Mouse (Mus musculus) hindbrain, embryonic 12.5 days (tissue): ENCODE results near the gene Tfrc. TPM values are rescaled to one million over a fixed set of nuclear protein-coding genes. Genes with fewer than 3 reads are reported as not detected.

Experiments used
- ATAC-seq: fragments of 200-750 bp; cut with Nextera tagmentation; 2 replicates; pipeline ENCODE4 v1.8.0; 2017; ENCODE audit warnings: moderate TSS enrichment; ENCODE audit not compliant: low FRiP score
- H3K27ac ChIP-seq: fragments of 300-500 bp; sonication (generic); 2 replicates; pipeline ENCODE4 v1.5.1; 2016; ENCODE audit warnings: mild to moderate bottlenecking
- H3K27me3 ChIP-seq: fragments of 300-500 bp; sonication (generic); 2 replicates; pipeline ENCODE4 v1.6.1; 2016; ENCODE audit warnings: mild to moderate bottlenecking
- H3K36me3 ChIP-seq: fragments of 300-500 bp; sonication (generic); 2 replicates; pipeline ENCODE4 v1.6.1; 2016; ENCODE audit warnings: mild to moderate bottlenecking
- H3K4me1 ChIP-seq: fragments of 300-500 bp; sonication (generic); 2 replicates; pipeline ENCODE4 v1.6.1; 2016
- H3K4me2 ChIP-seq: fragments of 300-500 bp; sonication (generic); replicated peaks from 2 replicates; pipeline ENCODE4 v1.6.1; 2016; ENCODE audit warnings: mild to moderate bottlenecking
- H3K4me3 ChIP-seq: fragments of 300-500 bp; sonication (generic); 2 replicates; pipeline ENCODE4 v1.5.1; 2016; ENCODE audit warnings: mild to moderate bottlenecking
- H3K9ac ChIP-seq: fragments of 300-500 bp; sonication (generic); 2 replicates; pipeline ENCODE4 v1.6.1; 2016; ENCODE audit warnings: mild to moderate bottlenecking, moderate library complexity
- H3K9me3 ChIP-seq: fragments of 300-500 bp; sonication (generic); replicated peaks from 2 replicates; pipeline ENCODE4 v1.6.1; 2016; ENCODE audit warnings: mild to moderate bottlenecking
- WGBS: fragments of 180-500 bp; shearing (Covaris S2); methylation state at CpG from one replicate; pipeline ENCODE4 v1.1.7; 2016; 5-methylcytosine and 5-hydroxymethylcytosine counted together
- polyA plus RNA-seq: library from polyadenylated mRNA; unstranded; fragments of >200 nt; fragmentation: Nextera tagmentation; extraction: Ambion mirVana; gene quantifications from 2 replicates; pipeline ENCODE4 v1.2.1, GENCODE M21; 2016

Tfrc gene
- polyA plus RNA-seq, 1 experiment from 2014 or later: 44.4 TPM

DNA sequence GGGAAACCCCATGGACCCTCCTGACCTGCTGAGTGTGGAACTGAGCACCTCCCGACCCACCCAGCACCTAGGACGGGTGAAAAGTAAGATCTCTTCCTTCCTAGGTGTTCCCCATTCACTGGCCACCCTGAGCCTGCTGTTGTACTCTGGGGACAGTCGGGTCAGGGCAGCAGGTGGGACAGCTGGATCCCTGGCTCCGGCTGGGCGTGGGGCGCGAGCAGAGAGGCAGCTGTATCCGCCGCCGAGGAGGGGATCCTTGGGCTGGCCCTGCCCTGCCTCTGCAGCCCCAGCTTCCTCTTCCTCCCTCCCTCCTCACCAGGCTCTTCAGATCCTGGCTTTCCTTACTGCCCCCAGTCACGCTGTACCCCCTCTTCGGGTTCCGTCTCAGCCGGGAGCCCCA, 69.2 kb downstream of the Tfrc start:
- Histone ChIP-seq H3K4me1 (no peaks in the 10 kb centered on the region), H3K4me3 (no peak overlapping the region), H3K9me3 (no peaks in the 10 kb centered on the region), H3K4me2 (no peak overlapping the region), H3K27me3 (no peaks in the 10 kb centered on the region), H3K27ac (no peak overlapping the region), H3K9ac (no peak overlapping the region), H3K36me3 (peaks cover 85% of the 10 kb centered on the region)
- no peak for ATAC-seq
- 72% methylated on average over 12 of the region's 14 CpGs for WGBS

DNA sequence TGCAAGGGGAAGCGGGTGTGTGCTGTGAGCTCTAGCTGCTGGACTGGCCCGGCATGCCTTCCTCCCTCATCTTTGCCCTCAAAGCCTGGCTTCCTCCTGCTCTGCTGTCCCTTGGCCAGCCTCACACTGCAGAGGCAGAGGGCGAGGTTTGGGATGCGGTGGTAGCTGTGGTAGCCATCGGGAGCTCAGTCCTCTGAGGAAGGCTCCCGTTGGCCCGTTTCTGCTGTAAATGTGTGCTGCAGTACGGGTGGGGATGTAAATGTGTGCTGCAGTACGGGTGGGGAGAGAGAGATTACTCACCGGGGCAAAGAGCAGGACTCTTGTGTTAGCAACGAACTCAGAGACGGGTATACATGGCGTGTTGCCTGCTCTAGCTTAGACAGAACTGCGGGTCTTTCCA, 70.1 kb downstream of the Tfrc start:
- WGBS: 91% methylated on average over 14 of the region's 14 CpGs

GRCm38 (mm10) chr16:32679976-32680375, 71.3 kb downstream of the Tfrc start:
- Histone ChIP-seq H3K36me3 (peaks cover 69% of the 10 kb centered on the region), H3K9ac (no peak overlapping the region), H3K4me3 (no peak overlapping the region), H3K4me1 (no peaks in the 10 kb centered on the region), H3K27ac (no peak overlapping the region), H3K27me3 (no peaks in the 10 kb centered on the region), H3K9me3 (no peaks in the 10 kb centered on the region), H3K4me2 (no peak overlapping the region)
- ATAC-seq: no peak
- 92% methylated on average over 16 of the region's 16 CpGs for WGBS

More for the DNA sequence above, 70.1 kb downstream of the Tfrc start:
- no peak for ATAC-seq
- no peak overlapping the region for H3K9ac ChIP-seq
- H3K27me3 ChIP-seq: no peaks in the 10 kb centered on the region
- H3K4me3 ChIP-seq: no peak overlapping the region
- H3K9me3 ChIP-seq: no peaks in the 10 kb centered on the region
- no peak overlapping the region for H3K4me2 ChIP-seq
- H3K36me3 ChIP-seq: peaks cover 80% of the 10 kb centered on the region
- no peaks in the 10 kb centered on the region for H3K4me1 ChIP-seq
- H3K27ac ChIP-seq: no peak overlapping the region

- Histone ChIP-seq H3K9me3 (no peaks in the 10 kb centered on the region), H3K4me3 (no peak overlapping the region), H3K27me3 (no peaks in the 10 kb centered on the region), H3K4me2 (no peak overlapping the region), H3K4me1 (no peaks in the 10 kb centered on the region), H3K9ac (no peak overlapping the region), H3K27ac (no peak overlapping the region), H3K36me3 (peaks cover 61% of the 10 kb centered on the region)
- 89% methylated on average over 6 of the region's 6 CpGs for WGBS
- no peak for ATAC-seq
These were observed 72.1 kb downstream of the Tfrc start for GRCm38 (mm10) chr16:32680806-32681205.

DNA sequence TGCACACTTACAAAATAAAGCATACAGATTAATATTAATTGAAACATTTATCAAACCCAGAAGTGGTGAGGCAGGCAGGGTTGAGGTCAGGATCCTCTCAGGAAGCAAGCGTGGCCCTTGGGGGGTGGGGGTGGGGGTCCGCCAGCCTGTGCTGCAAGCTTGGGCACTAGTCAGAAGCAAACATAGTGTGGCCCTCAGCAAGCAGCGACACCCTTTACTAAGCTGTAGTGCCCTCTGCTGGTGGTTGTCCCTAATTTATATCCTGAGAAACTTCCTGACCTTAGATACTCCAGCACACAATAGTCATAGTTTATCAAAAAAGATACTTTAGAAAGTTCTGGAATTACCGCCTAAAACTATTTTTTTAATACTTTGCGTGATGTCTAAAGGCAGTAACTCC, 73.5 kb downstream of the Tfrc start:
- H3K27ac ChIP-seq: no peak overlapping the region
- no peak overlapping the region for H3K4me2 ChIP-seq
- peaks cover 47% of the 10 kb centered on the region for H3K36me3 ChIP-seq
- ATAC-seq: no peak
- H3K9me3 ChIP-seq: no peaks in the 10 kb centered on the region
- 28% methylated on average over 5 of the region's 5 CpGs for WGBS
- H3K27me3 ChIP-seq: no peaks in the 10 kb centered on the region
- H3K9ac ChIP-seq: no peak overlapping the region
- no peak overlapping the region for H3K4me3 ChIP-seq
- no peaks in the 10 kb centered on the region for H3K4me1 ChIP-seq

Other genes starting within 250 kb of the Tfrc start
- gene Tm4sf19, start 208.4 kb upstream of the Tfrc start, polyA plus RNA-seq: not detected in 2 replicates
- gene Tctex1d2, start 189.2 kb upstream of the Tfrc start, polyA plus RNA-seq: 27.6 and 29.8 TPM in 2 replicates
- gene Pcyt1a, start 178.0 kb upstream of the Tfrc start, polyA plus RNA-seq: 47.5 and 48.6 TPM in 2 replicates
- 0.09 and 0.14 TPM in 2 replicates for gene Slc51a, start 121.0 kb upstream of the Tfrc start, polyA plus RNA-seq
- gene Zdhhc19, start 112.7 kb upstream of the Tfrc start, polyA plus RNA-seq: not detected in 2 replicates
- gene Tnk2, start 35.0 kb downstream of the Tfrc start, polyA plus RNA-seq: 15.6 and 17.2 TPM in 2 replicates
- 0.27 and 0.35 TPM in 2 replicates for gene Muc4, start 127.0 kb downstream of the Tfrc start, polyA plus RNA-seq
- 0.06 and 0.13 TPM in 2 replicates for gene Muc20, start 188.5 kb downstream of the Tfrc start, polyA plus RNA-seq
- not detected in 2 replicates for gene Smbd1, start 201.6 kb downstream of the Tfrc start, polyA plus RNA-seq